Mouse (Mus musculus) erythroblast, embryonic 14.5 days (primary cell): Measurements from ENCODE around the gene Myog.

Experiments used
- GATA1 ChIP-seq: IDR thresholded peaks from 2 replicates; pipeline ENCODE4 v1.6.1; 2012; ENCODE audit warnings: low read length, inconsistent platforms, mixed read lengths
- TAL1 ChIP-seq: IDR thresholded peaks from 3 replicates; pipeline ENCODE4 v1.6.1; 2012; ENCODE audit warnings: low read length, inconsistent platforms, mixed read lengths

GRCm38 (mm10) chr1:134297265-134297664, 7.5 kb downstream of the Myog start:
- TF ChIP-seq TAL1 (no peak), GATA1 (no peak)
